Mouse (Mus musculus): ENCODE data around the gene Mrtfb. TPM values are rescaled to one million over a fixed set of nuclear protein-coding genes. Genes with fewer than 3 reads are reported as not detected.
A peak's percentile ranks its signal among the peaks of the same experiment; 100 is the strongest.

The Mrtfb gene
- total RNA-seq (2022), result 10 to 100 TPM; 24.7 to 25.9 (median 25.6) TPM

DNA sequence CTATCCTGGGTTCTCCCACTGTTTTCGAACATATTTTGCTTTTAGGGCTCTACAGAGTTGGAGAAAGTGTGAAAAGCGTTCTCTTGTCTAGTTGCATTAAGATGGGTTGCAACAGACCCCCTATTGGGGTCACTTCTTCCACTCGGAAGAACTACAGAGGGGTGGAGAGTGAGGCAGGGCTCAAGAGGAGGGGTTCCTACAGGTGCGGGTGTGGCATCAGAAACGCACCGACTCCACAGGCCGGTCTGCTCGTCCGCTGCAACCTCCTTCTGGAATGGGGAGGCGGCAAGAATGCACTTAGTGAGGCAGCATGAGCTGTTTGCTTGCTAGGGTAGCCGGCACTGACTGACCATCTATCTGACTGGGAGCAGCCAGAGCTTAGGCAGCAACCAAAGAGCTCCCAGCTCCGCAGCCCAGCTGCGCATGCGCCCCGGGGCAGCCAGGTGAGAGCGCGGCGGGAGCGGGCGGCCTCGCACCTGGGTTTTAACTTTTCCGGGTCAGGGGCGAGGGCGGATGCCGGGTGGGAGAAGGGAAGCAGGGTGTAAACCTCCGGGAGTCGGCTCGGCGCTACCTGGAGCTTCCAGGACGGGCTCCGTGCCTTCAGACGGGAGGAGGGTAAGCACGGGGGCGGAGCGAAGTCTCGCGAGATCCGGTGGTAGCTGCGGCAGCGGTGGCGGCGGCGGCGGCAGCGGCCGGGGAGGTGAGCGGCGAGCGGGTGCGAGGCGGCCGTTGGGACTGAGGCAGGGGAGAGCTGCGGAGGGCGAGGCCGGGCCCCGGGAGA is at the start of gene Mrtfb:
TSS of gene Mrtfb (plus strand) at position 627 of the 781 bp plus-strand sequence.
- DNase-seq (ENCODE audit: low spot score in 2 of 2), result peak; percentile 84 to 88

DNA sequence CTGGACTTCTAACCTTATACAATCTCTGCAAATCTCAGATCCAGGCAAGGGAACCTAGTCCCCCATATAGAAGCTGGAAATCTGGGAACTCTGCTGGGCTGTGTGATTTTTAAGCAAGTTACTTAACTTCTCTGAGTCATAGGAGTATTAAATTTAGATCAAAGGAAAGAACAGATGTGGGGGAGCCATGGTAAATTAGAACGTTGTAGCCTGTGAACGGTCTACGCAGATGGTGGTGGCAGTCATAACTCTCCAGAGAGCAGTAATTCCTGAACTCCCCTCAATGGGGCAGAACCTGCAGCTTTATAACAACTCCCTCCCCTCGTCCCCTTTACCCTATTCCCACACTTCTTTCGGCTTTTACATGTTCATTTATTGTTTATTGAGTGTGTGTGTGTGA is 48.6 kb upstream of the Mrtfb start:
- DNase-seq (ENCODE audit: low spot score in 2 of 2), result no peak

DNA sequence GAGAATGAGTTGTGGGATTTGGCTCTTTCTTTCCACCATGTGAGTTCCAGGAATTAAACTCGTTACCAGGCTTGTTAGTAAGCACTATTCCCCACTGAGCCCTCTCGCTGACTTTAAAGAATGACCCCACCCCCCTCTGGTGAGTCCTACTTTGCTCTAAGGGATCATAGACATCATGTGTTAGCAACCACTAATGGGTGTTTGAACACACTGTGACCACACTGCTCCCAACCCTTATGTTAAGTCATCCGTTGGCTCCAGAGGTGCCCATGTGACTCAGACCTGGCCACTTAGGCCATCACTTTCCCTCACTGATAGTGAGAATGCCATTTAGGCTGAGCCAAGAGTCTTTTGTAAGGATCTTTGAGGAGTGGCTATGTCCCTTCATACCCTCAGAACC is 48.2 kb upstream of the Mrtfb start:
- DNase-seq (ENCODE audit: low spot score in 2 of 2), result no peak

DNA sequence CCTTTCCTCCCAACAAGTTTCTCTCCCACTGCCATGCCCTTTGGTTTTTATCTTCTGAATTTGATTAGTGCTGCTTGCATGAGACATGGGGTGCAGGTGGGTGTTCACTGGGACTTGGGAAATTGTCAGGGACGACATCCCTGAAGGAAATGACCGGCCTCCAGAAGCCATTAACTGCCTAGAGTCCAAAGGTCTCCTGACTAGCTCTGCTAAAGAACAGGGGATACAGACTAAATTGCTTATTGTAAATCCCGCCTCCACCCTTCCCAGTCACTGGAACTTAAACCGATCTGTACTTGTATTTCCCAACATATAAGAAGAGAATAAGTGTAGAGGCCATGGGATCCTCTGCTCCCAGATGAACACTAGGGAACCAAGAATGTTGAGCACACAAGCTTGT is 43.5 kb upstream of the Mrtfb start:
- no peak for DNase-seq (ENCODE audit: low spot score in 2 of 2)

DNA sequence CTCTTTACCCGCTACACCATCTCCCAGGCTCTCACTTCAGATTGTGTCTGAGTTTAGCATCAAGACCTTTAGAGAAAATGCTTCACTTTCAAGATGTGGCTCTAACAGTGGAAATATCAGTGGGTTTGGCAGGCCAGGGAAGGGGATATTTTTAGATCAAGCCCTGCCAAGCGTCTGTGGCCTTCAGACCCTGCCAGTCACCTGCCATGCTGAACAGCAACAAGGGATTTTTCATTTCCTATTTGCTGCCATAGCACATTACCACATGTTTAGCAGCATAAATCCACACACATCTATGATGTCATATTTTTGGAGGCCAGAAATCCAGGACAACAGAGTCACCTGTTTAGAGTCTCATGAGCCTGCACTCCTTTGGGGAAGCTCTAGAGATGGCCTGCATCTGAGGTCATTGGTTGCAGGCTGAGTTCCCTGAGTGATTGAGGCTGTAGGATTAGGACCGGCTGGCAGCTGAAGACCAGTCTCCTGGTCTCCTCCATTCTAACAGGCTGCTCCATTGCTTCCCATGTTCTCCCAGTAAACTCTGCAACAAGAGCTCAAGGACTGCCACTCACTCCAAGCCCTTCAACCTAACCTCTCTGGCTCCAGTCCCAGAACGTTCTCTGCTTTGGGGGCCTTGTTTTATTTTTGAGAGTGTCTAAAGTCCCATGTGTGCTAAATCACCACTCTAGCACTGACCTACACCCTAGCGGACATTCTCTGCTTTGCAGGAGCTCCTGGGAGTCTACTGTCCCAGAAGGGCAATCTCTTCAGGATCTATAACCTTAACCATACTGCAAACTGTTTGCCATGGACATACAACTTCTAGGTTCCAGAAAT is 39.9 kb upstream of the Mrtfb start:
- peak; percentile 28 to 60 for DNase-seq (ENCODE audit: low spot score in 2 of 2)

DNA sequence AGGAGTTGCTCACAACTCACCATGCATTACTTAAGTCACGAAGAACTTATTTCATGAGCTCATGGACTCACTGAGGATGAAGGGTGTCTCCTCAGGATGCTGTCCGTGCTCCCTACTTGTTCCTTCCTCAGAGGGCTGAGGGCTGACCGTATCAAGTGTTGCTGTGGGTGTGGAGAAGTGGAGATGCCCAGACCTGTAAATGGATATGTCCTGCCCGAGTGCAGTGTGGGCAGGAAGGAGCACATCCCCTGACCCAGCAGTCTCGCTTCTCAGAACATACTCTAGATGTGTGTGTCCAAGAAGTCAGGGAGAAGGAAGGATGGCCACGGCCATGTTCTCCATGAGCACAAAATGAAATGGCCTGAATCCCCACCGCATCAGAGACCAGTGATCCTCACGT is 38.3 kb upstream of the Mrtfb start:
- peak; percentile 41 to 66 for DNase-seq (ENCODE audit: low spot score in 2 of 2)

DNA sequence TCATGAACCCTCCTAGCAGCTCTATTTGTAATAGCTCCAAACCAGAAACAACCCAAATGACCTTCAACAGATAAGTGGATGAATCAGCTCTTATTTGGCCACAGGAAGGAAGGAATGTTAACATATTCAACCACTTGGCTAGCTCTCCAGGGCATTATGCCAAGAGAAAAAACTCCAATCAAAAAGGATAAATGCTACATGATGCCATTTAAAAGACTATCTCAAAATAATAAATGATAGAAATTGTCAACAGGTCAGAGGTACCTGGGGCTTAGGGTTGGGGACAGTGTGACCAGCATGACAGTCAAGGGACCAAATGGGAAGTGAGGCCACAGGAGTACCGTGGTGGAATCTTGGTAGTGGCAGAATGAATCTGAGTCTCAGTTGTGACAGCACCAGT is 34.8 kb upstream of the Mrtfb start:
- DNase-seq (ENCODE audit: low spot score in 2 of 2), result no peak

DNA sequence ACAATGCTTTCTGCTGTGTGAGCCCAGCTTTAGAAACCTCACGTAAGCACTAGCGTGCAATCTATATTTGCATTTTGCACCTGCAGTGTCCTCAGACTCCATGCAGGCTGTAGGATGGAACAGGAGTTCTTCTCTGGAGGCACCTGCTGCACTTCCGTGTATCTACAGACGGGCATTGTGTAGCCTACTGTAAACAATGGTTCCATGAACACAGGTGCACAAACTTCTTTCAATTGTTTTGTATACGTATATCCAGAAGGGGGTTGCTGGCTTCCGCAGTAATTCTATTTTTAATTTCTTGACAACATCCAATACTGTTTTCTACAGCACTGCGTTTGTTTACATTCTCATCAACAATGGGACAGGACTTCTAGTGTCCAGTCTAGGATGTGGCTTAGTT is 24.2 kb upstream of the Mrtfb start:
- DNase-seq (ENCODE audit: low spot score in 2 of 2), result no peak

DNA sequence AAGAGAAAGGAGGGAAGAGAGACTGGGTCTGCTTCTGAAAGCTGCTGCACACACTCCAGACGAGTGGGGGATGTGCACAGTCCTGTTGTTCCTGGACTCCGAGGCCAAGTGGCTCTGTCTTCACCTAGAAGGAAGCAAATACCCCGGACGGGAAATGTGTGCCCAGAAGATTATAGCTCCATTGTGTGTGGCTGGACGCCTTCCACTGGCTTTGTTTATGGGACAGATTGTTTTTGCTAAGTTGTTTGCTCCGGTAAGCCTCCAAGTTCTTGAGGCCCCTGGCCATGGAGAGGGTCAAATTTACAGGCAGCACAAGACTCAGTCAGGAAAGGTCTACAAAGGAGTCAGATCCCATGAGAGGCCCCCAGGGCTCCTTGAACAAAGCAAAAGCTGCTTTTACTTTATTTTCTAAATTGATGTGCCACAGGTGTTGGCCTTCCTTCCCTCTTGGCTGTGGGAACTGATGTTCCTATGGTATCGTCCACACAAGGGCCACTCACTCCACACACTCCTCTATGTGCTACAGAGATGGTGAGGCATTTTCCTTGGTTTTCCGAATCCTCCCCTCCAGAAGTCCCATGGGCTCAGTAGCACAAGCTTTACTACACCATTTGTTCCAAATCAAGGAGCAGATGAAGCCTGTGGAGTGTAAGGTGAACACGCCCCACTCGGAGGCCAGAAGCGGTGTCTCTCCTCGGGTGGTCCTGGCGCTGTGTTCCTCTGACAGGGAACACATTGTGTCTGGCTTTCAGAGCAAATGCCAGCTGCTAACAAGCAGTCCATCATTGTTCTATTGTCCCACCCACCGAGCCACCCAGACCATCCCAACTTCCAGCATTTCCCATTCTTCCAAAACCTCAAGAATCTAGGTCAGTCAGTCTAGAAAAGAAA is 23.1 kb upstream of the Mrtfb start:
- no peak for DNase-seq (ENCODE audit: low spot score in 2 of 2)

DNA sequence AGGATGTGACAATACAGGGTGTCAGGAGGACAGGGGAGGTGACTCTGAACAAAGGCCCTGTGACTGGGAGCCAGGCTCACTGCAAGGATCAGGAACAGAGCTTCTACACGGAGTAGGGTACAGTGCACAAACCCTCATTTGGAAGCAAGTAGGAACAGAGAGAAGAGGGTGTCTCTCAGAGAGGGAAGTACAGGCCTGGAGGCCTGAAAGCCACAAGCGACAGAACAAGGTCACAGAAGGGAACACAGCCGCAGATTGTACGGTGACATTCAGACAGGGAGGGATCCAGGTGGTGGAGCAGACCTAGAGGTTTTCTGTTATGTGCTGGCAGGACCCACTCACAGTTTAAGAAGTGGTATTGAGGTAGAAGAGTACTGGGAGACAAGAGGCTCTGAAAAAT is 17.2 kb upstream of the Mrtfb start:
- no peak for DNase-seq (ENCODE audit: low spot score in 2 of 2)

DNA sequence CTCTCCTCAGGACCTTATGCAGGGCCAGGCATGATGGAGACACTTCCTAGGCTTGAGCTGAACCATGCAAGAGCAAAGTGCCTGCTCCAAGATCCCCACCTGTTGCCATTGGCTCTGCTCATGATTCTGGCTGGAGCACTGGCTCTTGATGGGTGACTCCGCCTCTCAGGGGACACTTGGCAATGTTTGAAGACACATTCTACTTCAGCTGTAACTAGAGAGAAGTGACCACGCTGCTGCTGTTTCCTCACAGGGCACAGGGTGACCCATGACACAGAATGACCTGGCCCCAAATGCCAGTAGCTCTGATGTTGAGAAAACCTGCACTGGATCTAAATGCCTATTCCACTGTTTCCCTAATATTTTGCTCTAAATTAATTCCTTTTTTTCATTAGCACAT is 16.7 kb upstream of the Mrtfb start:
- DNase-seq (ENCODE audit: low spot score in 2 of 2), result peak; percentile 45 to 66

DNA sequence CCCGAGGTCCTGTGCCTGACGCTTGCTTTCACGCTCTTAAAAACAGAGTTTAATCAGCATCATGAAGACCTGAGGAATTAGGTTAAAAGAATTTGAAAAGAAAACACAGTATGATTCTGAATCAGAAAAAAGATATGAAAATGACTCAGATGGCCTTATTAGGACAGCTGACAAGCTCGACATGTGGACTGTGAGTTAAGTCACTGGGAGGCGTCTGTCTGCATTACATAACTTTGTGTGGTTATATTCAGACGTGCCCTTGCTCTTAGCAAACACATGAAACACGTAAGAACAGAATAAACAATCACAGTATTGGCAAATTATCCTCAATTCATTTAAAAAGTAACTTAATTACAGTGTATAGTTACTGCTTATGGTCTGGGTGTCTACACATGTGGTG is 16.0 kb upstream of the Mrtfb start:
- no peak for DNase-seq (ENCODE audit: low spot score in 2 of 2)

DNA sequence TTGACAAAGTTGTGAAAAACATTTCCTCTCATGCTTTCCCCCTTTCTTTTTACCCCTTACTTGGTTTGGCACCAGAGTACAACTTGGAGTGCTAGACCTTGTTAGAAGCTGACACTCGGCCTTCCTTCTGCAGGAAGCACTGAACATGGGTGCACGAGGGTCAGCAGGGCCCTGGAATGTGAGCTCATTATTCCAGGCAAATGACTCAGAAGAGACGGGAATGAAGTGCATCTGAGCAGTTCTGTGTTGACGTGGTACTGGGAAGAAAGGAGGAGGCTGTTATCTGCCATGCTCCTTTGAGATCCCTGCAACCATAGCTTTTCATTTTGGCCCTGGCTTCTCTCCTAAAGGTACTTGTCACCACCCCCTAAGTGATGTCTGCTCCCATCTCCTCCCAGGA is 10.6 kb upstream of the Mrtfb start:
- DNase-seq (ENCODE audit: low spot score in 2 of 2), result no peak

DNA sequence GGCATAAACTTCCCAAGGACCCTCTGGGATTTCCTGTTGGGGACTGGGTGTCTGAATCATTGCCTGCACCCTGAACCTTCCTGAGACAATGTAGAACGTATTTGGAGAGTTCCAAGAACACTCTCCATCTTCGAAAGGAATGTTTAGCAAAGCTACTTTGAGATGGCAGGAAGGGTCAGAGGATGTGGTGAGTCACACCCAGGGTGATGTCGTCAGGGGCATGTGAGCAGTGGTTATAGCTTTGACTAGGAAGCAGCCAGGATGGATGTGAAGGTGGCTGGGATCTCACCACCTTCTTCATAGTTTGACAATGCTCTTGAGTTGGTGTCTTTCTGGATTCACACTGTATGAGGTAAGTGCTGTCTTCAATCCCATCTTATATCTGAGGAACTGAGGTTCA is 9.4 kb upstream of the Mrtfb start:
- DNase-seq (ENCODE audit: low spot score in 2 of 2), result no peak

DNA sequence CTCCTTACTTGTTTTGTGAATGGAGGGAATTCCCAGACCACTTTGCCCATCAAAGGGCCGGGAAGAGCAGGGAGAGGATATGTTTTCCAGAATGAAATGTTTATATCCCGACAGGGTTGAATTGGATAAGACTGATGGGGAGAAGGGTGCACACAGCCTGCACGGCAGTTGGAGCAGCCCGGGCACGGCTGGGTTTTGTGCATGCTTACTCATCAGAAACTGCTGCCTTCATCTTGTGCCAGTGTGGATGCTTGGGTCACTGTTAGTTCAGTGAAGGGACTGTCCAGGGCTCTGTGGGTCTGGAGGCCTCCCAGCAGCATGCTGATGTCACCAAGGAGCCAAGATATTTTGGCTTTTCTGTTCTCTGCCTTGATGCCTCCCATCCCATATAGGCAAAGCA is 6.2 kb upstream of the Mrtfb start:
- no peak for DNase-seq (ENCODE audit: low spot score in 2 of 2)

DNA sequence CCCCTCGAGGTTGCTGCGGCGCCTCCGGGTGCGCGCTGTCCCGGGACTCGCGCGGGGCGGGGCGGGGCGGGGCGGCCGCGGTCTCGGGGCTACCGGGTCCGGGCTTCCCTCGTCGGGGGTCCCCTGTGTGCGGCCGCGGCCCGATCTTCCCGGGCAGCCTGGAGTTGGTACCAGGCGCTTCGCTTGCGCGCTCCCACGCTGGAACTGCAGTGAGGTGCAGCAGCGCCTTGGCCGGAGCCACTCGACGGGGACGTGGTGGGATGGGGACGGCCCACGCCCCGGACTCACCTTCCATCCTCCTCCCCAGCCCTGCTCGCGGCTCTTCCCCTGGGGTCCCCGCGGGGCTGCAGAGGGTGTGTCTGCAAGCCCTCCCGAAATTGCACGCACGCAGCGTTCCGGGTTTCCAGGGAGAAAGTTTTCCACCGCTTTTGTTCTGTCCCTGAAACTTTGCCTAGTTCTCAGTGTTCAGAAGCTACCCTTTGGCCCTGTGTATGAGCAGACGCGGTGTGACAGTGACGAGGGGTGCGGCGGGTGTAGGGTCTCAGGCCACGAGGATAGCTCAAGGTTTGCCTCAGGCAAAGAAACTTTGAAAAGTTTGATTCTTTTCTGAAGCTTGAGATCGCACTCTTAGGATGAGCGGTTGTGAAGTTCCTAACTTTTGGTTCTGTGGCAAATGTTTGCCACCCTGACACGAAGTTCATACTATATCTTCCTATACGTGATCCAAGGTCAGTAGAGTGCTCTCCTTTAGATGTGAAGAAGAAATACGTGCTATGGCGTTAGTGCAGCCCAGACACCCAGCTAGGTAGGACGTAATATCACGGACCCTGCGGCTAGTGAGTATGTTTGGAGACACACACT is 616 bp downstream of the Mrtfb start:
- DNase-seq (ENCODE audit: low spot score in 2 of 2), result peak in 1 of 2 experiments; percentile 22

DNA sequence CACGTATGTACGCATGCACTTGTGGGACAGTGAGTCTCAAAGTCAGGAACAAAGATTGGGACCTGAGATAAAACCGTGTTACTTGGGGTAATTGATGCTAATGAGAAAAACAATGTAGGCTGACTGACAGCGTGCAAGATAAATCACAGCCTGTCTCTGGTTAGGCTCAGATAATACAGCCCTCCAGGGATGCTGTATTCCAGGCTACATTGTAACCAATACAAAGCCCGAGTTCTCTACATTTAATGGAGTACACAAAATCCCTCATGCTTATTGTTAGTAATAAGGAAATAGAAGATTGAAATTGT is 1.2 kb downstream of the Mrtfb start:
- no peak for DNase-seq (ENCODE audit: low spot score in 2 of 2)

DNA sequence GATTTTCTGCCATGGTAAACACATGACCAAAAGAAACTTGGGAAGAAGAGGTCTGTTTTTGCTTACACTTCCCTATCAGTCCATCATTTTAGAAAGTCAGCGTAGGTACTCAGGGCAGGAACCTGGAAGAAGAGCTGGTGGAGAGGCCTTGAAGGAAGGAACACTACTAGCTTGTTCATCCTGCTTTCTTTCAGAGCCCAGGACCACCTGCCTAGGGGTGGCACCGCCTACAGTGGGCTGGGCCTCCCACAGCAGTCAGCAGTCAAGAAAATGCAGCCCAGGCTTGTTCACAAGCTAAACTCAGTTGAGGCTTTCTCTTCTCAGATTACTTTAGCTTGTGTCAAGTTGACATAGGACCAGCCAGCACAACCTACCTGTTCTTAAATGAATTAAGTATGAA is 2.7 kb downstream of the Mrtfb start:
- no peak for DNase-seq (ENCODE audit: low spot score in 2 of 2)

DNA sequence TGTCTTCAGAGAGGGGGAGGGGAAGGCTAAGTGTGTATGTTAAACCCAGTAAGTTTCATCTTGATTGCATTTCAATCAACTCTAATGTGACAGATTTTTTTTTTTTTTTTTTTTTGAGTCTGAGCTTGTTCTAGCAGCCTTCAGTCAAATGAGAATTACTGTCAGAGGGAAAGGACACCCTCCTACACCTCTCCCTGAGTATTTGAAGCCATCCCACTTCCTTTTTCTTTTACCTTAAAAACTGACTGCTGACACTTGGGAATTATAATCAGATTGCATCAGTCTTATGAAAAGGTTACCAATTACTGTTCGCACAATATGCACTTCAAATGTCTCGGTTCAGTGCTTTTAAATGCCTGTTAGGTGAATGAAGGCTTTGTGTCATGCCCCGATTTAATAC is 10.0 kb downstream of the Mrtfb start:
- DNase-seq (ENCODE audit: low spot score in 2 of 2), result no peak

DNA sequence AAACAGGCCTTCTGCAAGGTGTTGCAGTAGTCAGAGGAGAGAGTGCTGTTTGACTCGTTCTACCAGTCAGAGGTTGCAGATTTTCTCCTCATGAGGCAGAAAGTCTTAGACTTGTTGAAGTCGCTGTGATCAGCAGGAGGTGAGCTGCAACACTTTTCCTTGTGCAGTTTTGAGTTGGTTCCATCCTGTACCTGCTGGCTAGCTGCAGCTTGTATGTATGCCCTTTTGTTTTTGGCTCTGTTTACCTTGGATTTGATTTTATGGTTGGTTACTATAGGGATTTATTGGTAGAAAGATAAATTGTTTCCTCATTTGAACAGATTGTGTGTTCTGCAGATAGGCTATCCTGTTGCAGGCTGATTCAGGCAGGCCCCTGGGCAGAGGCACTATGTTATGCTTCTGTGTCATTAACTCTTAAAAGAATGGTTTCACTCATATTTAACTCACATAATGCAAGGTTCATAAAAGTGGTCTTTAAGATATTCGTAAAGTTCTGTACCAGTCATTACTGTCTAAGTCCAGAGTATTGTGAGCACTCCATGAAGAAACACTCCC is 11.1 kb downstream of the Mrtfb start:
- DNase-seq (ENCODE audit: low spot score in 2 of 2), result no peak

DNA sequence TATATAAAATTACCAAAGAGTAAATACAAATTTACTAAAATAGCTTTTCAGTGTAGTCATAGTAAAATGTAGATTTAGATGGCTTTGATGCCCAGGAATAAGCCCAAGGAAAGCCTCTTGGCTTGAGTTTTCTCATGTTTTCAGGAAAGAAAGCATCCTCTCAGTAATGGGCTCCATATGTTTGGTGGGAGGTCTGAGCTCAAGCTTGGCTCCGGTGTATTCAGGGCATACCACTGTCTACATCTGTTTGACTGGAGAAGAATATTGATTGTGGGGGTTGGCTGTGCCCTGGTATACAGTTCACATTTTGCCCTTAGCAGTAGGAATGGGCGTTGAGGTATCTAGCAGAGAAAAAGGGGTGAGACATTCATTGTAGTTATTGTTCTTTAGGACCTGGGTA is 13.1 kb downstream of the Mrtfb start:
- no peak for DNase-seq (ENCODE audit: low spot score in 2 of 2)

All from gastrocnemius, adult 8-10 months (tissue).